Mouse (Mus musculus): ENCODE results near the gene Gab2.

- no peak for TF ChIP-seq POLR2A (IDR thresholded peaks at IDR 0.05; ENCODE audit: low read depth, low read length)
- TF ChIP-seq CTCF (conservative IDR thresholded peaks at IDR 0.05; ENCODE audit: insufficient read depth, insufficient read length, low read depth, low read length) = no peak
Measured at GRCm38 (mm10) chr7:97309461-97310340, 228.3 kb downstream of the Gab2 start.

Data from kidney, adult 2 months (tissue).